Mouse (Mus musculus) retina, embryonic 14.5 days (tissue): ENCODE measurements around the gene Il21.
A peak's percentile ranks its signal among the peaks of the same experiment; 100 is the strongest.

Experiments used
- DNase-seq: peaks from one replicate; pipeline ENCODE4 v3.0.0-alpha.2; 2015; ENCODE audit warnings: low spot score

The Il21 gene

GRCm38 (mm10) chr3:37232586-37233222 is at the start of gene Il21:
Gene Il21, minus strand, starts transcription at chr3:37232636.
- no peak for DNase-seq

DNA sequence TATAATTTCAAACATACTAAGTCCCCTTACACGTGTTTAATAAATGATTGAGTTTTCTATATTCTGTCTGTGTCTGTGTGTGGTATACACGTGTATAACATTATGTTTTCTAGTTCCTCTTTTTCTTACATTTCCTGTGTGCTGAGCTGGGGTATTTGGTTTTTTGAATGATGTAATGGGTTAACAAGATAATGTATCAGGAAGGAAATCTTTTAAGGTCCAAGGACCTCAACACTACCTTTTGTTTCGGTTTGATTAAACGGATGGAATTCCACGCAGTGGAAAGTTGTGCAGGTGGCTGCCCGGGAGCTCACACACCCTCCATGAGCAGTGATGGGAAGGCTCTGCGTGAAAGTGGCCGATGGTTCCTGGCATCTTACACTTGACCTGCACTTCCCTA is 48.4 kb upstream of the Il21 start:
- DNase-seq, result no peak

- no peak for DNase-seq
Measured at GRCm38 (mm10) chr3:37280221-37280620, 47.8 kb upstream of the Il21 start.

DNA sequence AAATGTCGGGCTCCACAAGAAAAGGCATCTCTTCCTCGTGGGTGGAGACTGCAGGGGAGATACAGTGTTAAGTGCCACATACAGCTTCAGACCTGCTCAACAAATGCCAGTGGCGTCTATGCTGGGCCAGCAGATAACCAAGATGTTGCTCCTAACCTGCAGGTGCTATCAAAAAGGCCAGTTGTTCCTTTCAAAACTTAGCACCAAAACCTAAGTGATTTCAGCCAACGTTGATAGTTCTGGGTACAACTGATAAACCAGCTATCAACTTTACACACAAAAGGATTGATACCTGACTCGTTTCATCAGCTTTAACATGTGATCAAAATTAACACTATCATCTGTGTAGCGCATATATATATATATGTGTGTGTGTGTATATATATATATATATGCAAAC is 42.2 kb upstream of the Il21 start:
- DNase-seq, result no peak

GRCm38 (mm10) chr3:37273092-37273491 is 40.7 kb upstream of the Il21 start:
- DNase-seq, result no peak

- DNase-seq, result peak; percentile 69
Measured at GRCm38 (mm10) chr3:37271209-37271608, 38.8 kb upstream of the Il21 start.

DNA sequence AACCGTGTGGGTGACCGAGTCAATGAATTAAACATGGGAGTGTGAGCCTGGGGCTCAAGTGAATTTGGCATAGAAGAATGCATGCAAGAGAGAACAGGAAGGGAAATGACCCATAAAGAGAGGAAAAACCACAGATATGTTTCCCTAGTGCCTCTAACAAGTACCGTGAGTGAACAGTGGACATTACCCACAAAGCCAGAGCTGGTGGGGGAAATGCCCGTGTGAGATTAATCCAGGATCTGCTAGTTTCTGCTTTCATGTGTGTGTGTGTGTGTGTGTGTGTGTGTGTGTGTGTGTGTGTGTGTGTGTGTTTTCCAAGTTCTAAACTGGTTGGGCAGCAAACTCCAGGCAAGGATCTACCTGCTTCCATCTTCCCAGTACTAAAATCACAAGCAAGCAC is 37.5 kb upstream of the Il21 start:
- DNase-seq, result no peak

DNA sequence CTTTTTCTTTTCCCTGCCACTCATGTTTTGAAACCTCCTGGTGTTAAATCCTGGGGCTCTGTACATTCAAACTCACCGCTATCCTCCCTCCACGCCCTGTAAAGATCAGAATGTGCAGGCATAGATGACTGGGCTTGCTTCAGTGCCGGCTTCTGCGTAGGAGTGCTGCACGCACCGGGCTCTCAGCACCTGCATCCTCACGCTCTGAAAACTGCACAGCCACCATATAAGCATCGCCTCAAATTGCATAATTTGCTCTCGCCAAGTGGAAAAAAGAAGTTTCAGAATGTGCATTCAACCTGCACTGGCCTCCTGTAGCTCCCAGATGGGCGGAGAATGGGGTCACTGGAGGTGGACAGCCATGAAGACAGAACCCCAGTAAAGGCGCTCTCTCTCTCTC is 35.9 kb upstream of the Il21 start:
- DNase-seq, result no peak

DNA sequence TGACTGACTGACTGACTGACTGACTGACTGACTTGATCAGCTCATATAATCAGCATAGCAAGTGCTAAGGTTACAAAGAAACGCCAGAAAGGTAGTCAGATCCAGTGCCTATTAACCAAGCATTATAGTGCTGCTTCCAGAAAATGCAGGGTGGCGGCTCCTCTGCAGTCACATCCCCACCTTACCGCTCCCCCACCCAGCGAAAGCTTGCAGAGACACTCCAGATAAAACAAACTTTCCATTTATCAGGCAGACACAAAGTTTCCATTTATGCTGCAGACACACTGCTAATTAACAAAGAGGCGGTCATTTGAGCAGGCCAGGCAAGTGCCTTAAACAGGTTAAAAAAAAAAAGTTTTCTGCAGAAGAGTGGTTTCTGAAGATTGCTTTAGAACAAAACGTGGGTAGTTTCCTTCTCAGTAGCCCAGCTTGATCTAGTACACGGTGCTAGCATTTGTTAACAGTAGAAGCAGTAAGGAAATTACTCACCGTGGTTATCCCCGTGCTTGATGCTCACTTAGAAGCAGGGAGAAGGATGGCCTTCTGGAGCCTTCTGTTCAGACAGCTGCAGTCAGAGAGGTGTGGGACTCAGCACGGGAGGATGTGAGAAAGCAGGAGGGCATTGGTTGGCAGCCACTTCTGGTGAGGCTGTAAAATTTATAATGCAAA is 27.0 kb upstream of the Il21 start:
- DNase-seq, result no peak

DNA sequence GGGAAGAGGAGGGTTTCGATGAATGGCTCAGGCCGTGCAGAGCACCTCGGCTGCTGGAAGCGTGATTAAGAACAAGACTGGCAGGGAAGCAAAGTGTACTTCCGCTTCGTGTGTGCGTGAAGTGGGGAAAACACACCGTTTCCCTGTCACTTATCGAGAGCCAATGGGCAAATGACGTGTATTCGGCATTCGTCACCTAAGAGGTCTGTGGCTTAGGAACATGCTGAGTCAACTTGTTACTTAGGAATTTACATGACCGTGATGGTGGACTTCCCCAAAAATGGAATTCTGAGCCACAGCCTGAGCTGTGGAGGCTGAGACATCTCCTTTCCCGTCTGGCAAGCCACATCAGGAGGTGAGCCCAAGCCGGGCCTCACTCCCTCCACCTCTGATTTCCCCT is 25.3 kb upstream of the Il21 start:
- no peak for DNase-seq

GRCm38 (mm10) chr3:37250967-37251366 is 18.5 kb upstream of the Il21 start:
- DNase-seq, result no peak

GRCm38 (mm10) chr3:37235025-37235424 is 2.6 kb upstream of the Il21 start:
- no peak for DNase-seq

DNA sequence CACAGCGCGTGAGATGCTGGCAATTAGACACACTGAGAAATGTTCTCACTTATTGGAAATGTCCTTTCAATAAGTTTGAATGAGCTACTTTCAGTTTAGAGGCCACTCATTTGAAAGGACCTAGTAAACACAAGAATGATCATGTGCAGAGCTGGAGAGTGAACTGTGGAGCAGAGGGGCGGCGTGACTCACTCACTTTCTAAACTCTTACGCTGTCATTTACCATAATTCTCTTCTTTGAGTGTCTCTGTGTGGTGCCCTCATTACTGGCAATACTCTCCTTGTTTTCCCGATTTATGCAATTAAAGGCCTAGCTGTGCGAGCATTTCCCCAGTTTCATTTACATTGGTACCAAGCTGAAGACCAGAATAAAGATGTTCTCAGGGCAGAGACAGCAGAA is 1.3 kb downstream of the Il21 start:
- no peak for DNase-seq

DNA sequence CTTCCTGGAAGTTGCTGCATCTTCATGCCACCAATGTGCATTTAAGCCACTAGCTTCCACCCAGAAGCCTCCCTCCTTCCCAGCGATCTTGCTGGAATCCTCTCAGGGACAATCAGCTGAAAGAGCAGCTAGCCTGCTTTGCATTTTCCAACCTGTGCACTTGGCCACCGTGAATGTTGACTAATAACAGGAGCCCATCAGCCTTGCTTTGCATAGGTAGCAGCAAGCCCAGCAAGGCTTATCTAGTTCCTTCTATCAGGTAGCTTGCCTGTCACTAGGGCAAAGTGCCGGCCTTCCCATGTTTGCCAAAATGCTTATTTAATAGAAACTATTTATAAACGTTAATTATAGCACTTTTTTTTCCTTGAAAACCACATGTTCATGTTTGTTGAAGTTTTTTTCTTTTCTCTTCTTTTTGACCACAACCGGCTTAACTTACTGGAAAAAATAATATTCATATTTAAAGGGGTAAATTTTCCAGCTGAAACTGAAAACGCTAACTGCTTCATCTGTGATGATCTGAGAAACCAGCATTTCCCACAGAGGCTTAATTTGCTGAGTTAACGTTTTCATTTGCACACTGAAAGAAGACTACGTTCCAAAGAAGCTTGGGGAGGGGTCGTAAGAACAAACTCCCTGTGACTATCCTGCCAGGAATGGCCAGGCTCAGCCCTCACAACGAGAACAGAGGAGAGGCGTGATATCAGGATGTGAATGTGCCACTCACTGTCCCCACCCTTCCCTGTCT is 3.2 kb downstream of the Il21 start:
- DNase-seq, result no peak

GRCm38 (mm10) chr3:37225124-37225523 is 7.3 kb downstream of the Il21 start:
- DNase-seq, result no peak

- DNase-seq, result peak; percentile 68
Measured at GRCm38 (mm10) chr3:37219071-37219470, 13.4 kb downstream of the Il21 start.

DNA sequence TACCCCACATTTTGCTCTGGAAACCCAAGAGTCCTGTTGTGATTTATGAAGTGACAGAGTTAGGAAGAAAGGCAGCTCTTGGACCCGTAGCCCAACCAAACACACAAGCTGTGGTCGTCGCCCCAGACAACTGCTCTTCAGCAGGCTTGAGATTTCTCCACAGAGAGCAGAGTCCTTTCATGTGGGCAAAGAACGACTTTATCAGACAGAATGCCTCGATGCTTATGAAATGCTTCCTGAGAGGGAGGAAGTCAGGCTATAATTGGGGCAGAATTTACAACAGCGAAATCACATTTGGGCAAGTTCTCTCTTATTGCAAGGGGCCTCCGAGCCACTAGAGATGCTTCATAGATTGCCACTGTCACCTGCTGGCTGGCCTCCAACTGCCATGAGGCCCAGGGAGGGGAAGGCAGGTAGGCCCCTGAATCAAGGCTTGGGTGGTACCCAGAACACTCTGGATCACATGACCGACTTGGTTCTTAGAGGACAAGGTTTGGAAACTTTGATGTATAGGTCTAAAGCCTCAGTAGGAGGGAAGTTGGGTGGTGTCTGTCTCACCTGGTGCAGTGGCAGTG is 27.1 kb downstream of the Il21 start:
- DNase-seq, result no peak

DNA sequence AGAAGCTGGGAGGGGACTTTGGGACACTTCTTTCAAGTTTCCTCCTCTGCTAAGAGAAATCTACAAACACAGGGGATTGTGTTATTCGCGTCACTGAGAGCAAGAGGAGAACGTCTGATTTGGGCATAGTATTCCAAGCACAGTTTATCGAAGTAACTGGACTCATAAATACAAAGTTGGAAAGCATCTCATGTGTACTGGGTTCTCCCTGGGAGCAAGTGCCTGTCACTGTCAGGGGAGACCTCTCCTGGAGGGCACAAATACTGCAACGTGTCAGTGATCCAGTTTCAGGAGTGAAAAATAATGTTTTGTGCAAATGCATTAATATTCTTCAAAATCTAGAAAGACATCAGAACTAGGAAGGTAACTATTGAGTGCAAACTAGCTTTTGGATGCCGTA is 27.9 kb downstream of the Il21 start:
- DNase-seq, result peak; percentile 61

- DNase-seq, result peak; percentile 96
Measured at GRCm38 (mm10) chr3:37203984-37204428, 28.4 kb downstream of the Il21 start.

GRCm38 (mm10) chr3:37202856-37203255 is 29.6 kb downstream of the Il21 start:
- no peak for DNase-seq

- peak; percentile 30 for DNase-seq
Measured at GRCm38 (mm10) chr3:37201122-37201916, 31.1 kb downstream of the Il21 start.

GRCm38 (mm10) chr3:37198302-37198701 is 34.1 kb downstream of the Il21 start:
- DNase-seq, result no peak
